Mouse (Mus musculus) activated CD4-positive, CD25-positive, alpha-beta regulatory T cell, adult 4 months (primary cell): ENCODE data around the gene Grip2. TPM values are rescaled to one million over a fixed set of nuclear protein-coding genes. Genes with fewer than 3 reads are reported as not detected.

Experiments
- ATAC-seq: one replicate; pipeline ENCODE4 v1.8.0; 2017
- polyA plus RNA-seq, 2 experiments: library from polyadenylated mRNA; unstranded; fragments of 100-300 nt; shearing (Covaris generic); gene quantifications; one replicate each; pipeline ENCODE4 v1.2.1; 2017

Grip2 gene
- polyA plus RNA-seq, 2 experiments from 2014 or later = 0.17 to 0.19 TPM

DNA sequence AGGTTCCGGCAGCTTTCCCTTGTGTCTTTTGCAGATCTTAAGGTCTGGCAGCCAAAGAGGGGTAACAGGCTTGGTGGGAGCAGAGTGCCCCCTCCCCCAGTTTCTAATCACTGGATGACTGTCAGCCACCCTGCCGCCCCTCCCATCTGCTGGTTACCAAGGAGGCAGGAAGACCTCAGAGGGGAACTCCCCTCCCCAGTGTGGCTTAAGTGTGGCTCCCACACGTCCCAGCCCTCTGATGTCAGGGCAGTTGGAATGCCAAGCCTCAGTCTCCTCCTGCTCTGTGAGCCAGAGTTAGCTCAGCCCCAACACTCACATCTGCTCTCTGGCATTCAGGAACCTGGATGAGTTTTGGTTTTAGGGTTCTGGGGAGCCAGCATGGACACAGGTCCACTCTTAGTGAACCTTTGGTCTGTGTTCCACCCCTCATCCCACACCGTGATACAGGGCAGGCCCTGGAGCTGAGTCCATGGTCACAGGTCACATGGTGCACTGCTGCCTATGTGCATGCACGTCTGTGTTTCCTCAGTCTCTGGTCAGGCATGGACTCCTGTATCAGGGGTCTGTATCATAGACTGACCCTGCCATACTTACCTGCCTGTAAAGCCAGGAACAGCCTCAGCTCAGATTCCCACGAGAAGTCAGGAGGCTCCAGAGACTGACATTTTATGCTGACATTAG is 98.0 kb downstream of the Grip2 start:
- ATAC-seq = no peak

DNA sequence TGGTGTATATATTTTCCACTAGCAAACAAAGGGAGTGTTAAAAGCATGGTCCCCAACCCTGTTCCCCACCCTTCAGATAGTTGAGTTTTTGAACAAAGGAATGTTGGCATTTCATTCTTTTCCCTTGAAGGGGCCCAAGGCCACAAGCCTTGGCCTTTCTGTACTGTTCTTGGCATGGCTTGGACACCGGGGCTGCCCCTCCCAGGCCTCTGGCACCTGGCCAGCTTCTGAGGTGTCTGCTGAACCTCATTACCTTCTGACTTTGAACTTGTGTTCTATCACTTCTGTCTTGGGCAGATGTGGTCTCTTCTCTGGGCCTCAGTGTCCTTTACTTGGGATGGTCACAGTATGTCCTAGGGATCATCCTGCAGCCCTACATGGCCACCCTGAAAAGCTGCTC is 99.7 kb downstream of the Grip2 start:
- ATAC-seq = no peak

DNA sequence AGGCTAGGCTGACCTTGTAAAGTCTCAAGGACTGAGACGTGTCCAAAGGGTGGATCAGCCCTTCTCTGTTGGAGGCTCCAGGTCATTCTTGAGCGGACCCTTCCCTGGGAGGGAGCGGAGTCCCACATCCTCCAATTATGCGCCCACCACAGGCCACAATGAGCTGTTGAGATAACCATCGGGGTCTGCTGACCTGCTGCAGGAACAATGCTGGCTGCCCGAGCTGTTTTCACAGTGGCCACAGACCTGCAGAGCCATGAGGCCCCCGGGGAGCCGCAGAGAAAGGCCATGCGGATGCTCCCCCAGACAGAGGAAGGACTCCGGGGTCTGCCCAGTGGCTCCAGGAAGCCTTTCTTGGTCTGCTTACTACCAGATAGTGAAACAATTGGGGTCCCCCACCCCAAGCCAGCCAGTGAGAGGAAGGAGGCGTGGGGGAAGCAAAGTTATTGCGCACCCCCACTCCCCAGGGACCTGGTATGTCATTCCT is 105.8 kb downstream of the Grip2 start:
- ATAC-seq = no peak

DNA sequence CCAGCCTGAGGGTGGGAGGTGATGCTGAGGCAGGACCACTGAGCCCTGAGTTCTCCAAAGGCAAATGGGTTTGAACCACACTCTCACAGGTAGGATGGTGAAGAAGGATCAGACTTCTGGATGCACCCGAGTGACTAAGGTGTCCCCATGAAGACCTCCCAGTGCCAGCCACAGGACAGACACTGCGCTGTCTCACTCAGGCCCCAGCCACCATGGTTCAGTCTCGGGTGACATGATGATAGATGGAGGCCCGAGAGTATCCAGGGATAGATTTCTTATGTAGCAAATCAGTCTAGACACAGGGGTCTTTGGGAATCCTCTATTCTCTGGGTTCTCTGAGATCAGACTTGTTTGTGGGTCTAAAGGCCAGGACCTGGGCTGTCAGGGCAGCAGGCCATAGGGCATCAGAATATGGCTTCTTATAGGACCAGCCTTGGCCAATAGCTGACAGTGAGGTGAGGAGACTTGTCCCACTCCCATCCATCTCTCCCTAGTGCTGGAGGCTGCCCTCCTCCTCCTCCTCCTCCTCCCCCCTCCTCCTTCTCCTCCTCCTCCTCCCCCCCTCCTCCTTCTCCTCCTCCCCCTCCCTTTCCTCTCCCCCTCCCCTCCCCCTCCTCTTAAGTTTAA is 106.3 kb downstream of the Grip2 start:
- ATAC-seq = no peak

DNA sequence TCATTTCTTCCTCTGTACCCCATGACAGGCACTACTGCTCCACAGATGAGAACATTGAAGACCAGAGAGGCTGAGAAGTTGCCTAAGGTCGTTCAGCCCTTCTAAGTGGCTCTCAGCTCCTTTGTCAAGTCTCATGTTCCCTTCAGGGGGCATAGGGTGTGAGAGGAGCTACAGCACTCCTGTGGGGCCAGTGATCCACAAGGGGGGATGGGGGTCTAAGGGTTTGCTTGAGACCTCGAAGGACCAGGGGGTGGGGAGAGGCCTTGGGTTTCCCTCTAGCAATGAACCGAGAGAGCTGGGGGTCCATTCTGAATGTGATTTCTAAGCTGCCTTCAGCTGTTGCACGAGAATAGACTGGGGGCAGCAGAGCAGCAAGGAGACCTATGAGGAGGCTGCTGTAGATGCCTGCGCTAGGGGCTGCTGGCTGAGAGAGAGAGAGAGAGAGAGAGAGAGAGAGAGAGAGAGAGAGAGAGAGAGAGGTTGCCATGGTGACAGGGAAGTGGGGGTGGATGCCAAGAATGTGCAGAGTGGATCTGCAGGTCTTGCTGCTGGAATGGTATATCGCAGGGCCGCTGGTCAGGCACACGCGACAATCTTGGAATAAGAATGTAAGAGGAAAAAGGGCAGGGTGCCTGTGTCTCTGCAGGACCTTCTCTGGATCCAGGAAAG is 107.1 kb downstream of the Grip2 start:
- no peak for ATAC-seq

DNA sequence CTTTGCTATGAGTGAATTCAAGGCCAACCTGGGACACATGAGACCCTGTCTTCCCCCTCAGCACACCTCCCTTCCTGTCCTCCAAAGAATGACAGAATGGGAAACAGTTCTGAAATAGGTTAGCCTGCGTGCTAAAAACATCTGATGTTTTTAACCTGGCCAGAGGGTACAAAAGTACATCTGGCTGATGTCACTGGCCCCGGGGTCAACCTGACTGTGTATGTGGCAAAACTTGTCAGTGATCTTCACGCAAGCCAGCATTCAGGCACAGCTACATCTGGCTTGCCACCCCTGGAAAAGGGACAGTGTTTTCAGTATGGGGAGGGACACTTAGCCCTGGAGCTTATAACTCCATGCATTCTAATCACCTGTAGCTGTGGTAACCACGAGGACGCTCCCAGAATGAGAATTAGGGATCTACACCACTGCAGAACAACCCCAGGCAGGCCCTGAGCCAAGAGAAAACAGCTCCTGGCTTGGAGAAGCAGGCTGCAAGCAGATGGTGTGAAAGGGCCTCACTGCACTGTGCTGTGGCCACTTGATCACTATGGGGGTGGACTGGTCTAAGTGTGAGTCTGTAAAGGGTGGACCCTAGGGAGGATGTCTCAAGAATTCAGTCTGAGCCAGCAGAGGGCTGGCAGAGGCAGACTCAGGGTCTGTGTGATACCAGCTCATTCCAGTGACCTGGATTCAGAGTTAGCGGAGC is 107.9 kb downstream of the Grip2 start:
- ATAC-seq = no peak

DNA sequence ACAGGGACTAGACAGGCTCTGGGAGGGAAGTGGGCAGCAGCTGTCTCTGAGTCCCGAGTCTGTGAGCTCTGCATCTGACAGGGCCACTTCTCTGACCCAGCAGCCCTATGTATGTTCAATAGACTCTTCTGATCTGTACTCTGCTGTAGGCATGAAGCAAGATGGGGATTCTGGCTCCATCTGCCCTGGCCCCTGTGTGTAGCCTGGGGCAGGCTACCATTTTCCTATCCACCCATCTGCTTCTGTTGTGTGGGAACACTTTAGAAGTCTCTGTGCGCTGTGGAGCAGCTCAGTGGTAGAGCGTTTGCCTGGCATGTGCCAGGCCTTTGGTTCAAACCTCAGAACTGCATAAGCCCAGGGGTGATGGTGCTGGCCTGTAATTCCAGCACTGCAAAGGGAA is 108.4 kb downstream of the Grip2 start:
- ATAC-seq = no peak

DNA sequence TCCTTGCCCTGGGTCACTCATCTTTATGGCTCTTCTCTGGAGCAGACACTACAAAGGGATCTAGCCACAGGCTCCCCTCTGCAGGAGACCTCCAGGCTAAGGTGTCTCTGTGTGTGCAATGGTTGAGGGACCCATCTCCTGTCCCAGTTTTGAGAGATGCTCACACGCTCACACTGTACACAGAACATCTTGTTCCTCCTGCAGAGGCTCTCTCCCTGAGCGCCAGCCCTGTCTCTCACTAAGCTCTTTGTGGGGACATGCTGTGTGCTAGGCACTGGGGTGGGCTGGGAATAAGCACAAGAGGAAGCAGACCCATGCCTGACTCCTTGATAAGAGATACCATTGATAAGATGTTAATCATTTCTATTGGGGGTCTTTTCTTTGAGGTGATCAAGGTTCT is 109.0 kb downstream of the Grip2 start:
- ATAC-seq = no peak

DNA sequence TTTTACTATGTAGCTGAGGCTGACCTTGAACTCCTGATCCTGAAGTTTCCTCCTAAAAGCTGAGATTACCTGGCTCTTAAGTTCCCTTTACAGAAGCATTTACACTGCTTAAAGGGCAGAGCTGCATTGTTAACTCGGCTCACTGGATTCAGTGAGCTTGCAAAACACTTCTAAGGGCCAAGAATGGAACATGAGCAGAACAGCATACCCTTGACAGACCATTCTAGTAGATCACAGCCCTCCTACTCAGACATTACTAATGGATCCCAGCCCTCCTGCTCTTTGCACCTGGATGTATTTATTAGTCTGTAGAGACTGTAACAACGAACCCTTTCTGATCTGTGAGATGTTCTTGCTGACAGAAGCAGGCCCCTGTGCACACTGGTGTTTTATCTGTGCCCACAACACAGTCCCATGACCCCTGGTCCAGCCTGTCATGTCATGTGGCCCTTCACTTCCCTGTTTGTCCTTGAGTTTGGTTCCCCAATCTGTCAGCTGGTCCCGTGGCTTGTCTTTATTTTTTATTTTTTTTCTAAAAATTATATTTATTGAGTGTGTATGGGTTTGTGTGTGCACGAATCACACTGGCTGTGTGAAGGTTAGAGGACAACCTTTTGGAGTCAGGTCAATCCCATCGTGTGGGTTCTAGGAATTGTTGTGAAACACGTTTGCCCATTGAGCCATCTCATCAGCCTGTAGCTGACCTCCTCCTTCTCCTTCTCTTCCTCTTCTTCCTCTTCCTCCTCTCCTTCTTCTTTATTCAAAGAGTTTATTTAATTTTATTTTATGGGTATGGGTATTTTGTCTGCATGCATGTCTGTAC is 110.9 kb downstream of the Grip2 start:
- ATAC-seq = no peak

DNA sequence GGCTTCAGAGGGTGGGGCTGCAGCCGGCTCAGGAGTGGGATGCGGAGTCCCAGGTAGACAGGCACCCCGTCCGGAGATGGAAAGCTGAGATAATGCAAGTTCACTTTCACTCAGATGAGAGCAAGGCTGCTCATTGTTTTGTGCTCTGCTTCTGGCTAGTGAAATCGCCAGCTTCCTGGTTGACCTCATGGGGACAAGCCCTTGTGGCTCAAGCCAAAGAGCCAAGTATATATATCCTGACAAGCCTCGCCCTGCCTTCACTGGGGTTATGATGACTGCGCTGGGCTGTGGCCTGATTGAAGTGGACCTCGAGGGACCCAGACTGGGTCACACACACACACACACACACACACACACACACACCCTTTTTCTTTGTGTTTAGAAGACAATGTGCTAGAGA is 112.0 kb downstream of the Grip2 start:
- ATAC-seq = no peak

DNA sequence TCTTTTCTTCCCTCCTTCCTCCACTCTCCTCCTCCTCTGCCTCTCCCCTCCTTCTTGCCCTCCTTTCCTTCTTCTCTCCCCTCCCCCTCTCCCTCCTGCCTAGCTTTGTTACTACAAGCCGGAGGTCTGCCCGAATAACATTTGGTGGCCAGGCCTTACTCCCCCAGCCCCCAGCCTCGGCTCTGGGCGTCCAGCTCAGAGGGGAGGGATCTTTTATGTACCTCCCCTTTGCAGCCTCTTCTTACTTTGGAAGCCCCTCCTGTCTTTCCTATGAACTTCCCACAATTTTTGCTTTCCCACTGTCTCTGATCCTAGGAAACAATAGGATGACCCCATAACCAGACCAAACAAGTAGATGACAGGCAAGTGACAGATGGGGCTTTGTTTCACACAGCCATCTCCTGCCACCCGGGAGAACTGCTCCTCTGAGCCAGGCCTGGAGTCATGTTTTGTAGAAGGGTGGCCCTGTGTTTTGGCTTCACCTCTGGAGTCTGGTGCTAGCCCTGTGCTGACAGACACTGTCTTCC is 113.6 kb downstream of the Grip2 start:
- ATAC-seq = no peak

DNA sequence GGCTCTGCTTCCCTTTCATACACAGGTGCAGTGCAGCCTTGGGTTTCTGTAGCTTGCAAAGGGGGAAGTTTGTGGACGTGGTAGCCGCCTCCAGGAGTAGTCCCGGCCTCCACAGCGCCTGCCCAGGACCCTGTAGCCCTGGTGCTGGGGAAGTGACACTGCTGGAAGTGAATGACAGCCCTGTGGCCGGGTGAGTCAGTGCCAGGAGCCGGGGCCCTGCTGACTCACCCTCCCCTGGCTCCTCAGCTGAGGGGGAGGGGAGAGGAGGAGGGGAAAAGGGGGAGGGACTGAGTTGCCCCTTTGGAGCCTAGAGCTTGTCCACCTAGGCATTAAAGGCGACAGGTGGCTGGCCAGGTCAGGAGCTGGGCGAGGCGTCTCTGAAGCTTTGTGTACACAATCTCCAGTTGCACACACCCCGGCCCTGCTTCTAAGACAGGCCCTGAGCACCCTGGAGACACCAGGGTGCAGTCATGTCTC is 114.2 kb downstream of the Grip2 start:
- ATAC-seq = no peak

DNA sequence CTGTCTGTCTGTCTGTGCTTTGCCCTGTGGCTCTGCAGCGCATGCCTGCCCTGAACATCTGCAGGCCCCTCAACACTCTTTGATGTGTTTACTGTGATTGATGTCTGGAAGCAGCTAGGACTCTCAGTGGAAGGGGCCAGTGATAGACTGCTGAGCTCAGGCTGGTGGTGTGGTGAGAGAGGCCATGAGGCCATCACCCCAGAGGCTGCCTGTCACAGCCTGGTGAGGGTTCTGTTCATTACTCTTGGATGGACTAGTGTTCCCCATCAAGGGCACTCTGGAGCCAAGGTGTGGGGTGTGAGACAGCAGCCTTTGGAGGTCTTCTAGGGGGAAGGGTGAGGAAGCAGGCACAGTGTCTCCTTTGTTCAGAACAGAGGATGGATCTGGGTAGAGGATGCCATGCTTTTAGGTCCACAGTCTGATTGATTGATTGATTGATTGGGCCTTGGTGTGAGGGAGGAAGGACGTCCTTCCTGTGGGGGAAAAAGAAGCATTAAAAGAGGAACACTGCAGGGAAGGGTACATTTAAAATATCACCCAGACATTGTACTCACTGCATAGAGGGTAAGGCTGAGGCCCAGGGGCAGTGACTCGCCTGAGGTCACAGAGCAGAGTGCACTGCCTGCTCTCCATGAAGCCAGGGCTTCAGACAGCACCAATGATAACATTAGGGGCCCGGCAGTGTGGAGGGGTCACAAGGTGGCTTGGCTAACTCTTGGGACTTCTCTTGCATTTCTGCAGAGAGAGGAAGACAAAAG is 114.8 kb downstream of the Grip2 start:
- ATAC-seq = no peak

Other genes starting within 250 kb of the Grip2 start
- gene Slc6a6, start 143.2 kb downstream of the Grip2 start, polyA plus RNA-seq = 10 to 100 TPM; 34.3 to 47.9 TPM
- gene Ccdc174, start 50.8 kb upstream of the Grip2 start, polyA plus RNA-seq = 10 to 100 TPM; 50.8 to 53.6 TPM
- gene 4930590J08Rik, start 75.6 kb upstream of the Grip2 start, polyA plus RNA-seq = 1 to 10 TPM in 1 of 2 experiments, under 1 TPM in 1; 0.24 to 1.3 TPM
- under 1 TPM in 1 of 2 experiments, not detected in 1; 0.42 TPM for gene Fgd5, start 151.6 kb upstream of the Grip2 start, polyA plus RNA-seq